Comparison of ENCODE assay signal across 17 mouse cellular contexts in genomic region chr14:12406588-12406987, GRCm38 (mm10). TPM values are rescaled to one million over a fixed set of nuclear protein-coding genes. Genes with fewer than 3 reads are reported as not detected.
DNase-seq lines count a peak whose midpoint lies in the region; ATAC-seq and TF ChIP-seq lines count a peak whose summit lies in the region.
"Had no signal": no experiment of that assay in that cellular context is flagged by ENCODE, and none has a peak within 500 bp of the region (broad histone marks: within the 10 kb centered on the region; RNA-seq: fewer than 3 reads in every experiment).

No protein-coding gene starts in this region.

- intact Hi-C loops in gastrocnemius, postnatal 36 days (cut with DNase I) = no loop called here

- peaks cover 6% of the 10 kb centered on the region; the same call in 1 of the 2 replicates for H3K36me3 ChIP-seq in forebrain, postnatal 0 days (ENCODE audit: insufficient read depth)
- no peaks in the 10 kb centered on the region for H3K36me3 ChIP-seq in forebrain, embryonic 12.5 days (replicated peaks)
- H3K36me3 ChIP-seq in lung, embryonic 14.5 days (ENCODE audit: insufficient read depth) = no peaks in the 10 kb centered on the region
- H3K36me3 ChIP-seq: embryonic facial prominence, embryonic 13.5 days; liver, embryonic 12.5 days had no signal

- H3K9me3 ChIP-seq in forebrain, postnatal 0 days (ENCODE audit: low read length) = no peaks in the 10 kb centered on the region
- H3K9me3 ChIP-seq in forebrain, embryonic 12.5 days = no peaks in the 10 kb centered on the region
- no peaks in the 10 kb centered on the region for H3K9me3 ChIP-seq in lung, embryonic 14.5 days (ENCODE audit: low read depth, low read length)
- H3K9me3 ChIP-seq: embryonic facial prominence, embryonic 13.5 days; liver, embryonic 12.5 days; neural tube, embryonic 15.5 days had no signal

- no peak overlapping the region for H3K4me3 ChIP-seq in forebrain, postnatal 0 days (ENCODE audit: low read depth, low read length)
- H3K4me3 ChIP-seq in forebrain, embryonic 12.5 days (replicated peaks) = no peak overlapping the region
- H3K4me3 ChIP-seq in lung, embryonic 14.5 days (ENCODE audit: low read depth, low read length) = no peak overlapping the region
- H3K4me3 ChIP-seq: embryonic facial prominence, embryonic 13.5 days; liver, embryonic 12.5 days; neural tube, embryonic 15.5 days had no signal

- H3K4me1 ChIP-seq in forebrain, postnatal 0 days (ENCODE audit: insufficient read depth) = peaks cover 5% of the 10 kb centered on the region; the same call in 1 of the 2 replicates
- no peaks in the 10 kb centered on the region; the same call in 1 of the 2 replicates for H3K4me1 ChIP-seq in forebrain, embryonic 12.5 days
- no peaks in the 10 kb centered on the region for H3K4me1 ChIP-seq in lung, embryonic 14.5 days (ENCODE audit: insufficient read depth)
- H3K4me1 ChIP-seq: liver, embryonic 12.5 days; neural tube, embryonic 15.5 days had no signal

- H3K27ac ChIP-seq in forebrain, postnatal 0 days (ENCODE audit: low read depth, low read length) = no peak overlapping the region
- no peak overlapping the region for H3K27ac ChIP-seq in forebrain, embryonic 12.5 days
- H3K27ac ChIP-seq in lung, embryonic 14.5 days (ENCODE audit: low read depth) = no peak overlapping the region
- H3K27ac ChIP-seq: embryonic facial prominence, embryonic 13.5 days; liver, embryonic 12.5 days; neural tube, embryonic 15.5 days had no signal

- H3K27me3 ChIP-seq in forebrain, postnatal 0 days (ENCODE audit: insufficient read depth, low read length) = no peaks in the 10 kb centered on the region
- peaks cover 43% of the 10 kb centered on the region for H3K27me3 ChIP-seq in forebrain, embryonic 12.5 days
- H3K27me3 ChIP-seq in lung, embryonic 14.5 days (ENCODE audit: insufficient read depth, low read length) = no peaks in the 10 kb centered on the region
- H3K27me3 ChIP-seq: liver, embryonic 12.5 days had no signal

- no peak overlapping the region for H3K9ac ChIP-seq in forebrain, postnatal 0 days
- no peak overlapping the region for H3K9ac ChIP-seq in forebrain, embryonic 12.5 days
- H3K9ac ChIP-seq in lung, embryonic 14.5 days = no peak overlapping the region
- H3K9ac ChIP-seq: embryonic facial prominence, embryonic 13.5 days; liver, embryonic 12.5 days; neural tube, embryonic 15.5 days had no signal

- no peak for TF ChIP-seq CTCF in forebrain, postnatal 0 days (IDR thresholded peaks at IDR 0.05; ENCODE audit: low read depth)
- TF ChIP-seq CTCF in lung, embryonic 14.5 days (IDR thresholded peaks at IDR 0.05; ENCODE audit: low read depth) = no peak

- 41% methylated on average over 10 of the region's 10 CpGs for WGBS in forebrain, postnatal 0 days
- 71% methylated on average over 10 of the region's 10 CpGs for WGBS in forebrain, embryonic 12.5 days
- 52% methylated on average over 10 of the region's 10 CpGs for WGBS in lung, embryonic 14.5 days

- no peak overlapping the region for H3K4me2 ChIP-seq in forebrain, postnatal 0 days (ENCODE audit: low read depth)
- no peak overlapping the region for H3K4me2 ChIP-seq in forebrain, embryonic 12.5 days
- no peak overlapping the region for H3K4me2 ChIP-seq in lung, embryonic 14.5 days
- H3K4me2 ChIP-seq: embryonic facial prominence, embryonic 13.5 days; liver, embryonic 12.5 days; neural tube, embryonic 15.5 days had no signal

- peak; percentile 47 for DNase-seq in forebrain, postnatal 0 days
- DNase-seq in lung, embryonic 14.5 days = peak; percentile 60
- DNase-seq in lung, adult 18-20 months = no peak
- peak; percentile 48 for DNase-seq in brain, adult 2 months (ENCODE audit: low read depth, low spot score)
- peak; percentile 69 to 79 for DNase-seq in cerebellum, postnatal 14 days
- DNase-seq in gastrocnemius, postnatal 36 days = no peak
- DNase-seq in testis, postnatal 10 days (ENCODE audit: low spot score) = no peak
- DNase-seq: heart, adult 18-20 months; lung, postnatal 36 days; thymus, postnatal 36 days had no signal

- ATAC-seq in forebrain, postnatal 0 days = peak; percentile 33; the same call in 1 of the 2 replicates
- no peak for ATAC-seq in forebrain, embryonic 12.5 days (ENCODE audit: low FRiP score)
- ATAC-seq in lung, embryonic 14.5 days (ENCODE audit: insufficient read depth) = no peak
- ATAC-seq: liver, embryonic 12.5 days had no signal

RNA-seq across cellular contexts. Expression of gene Fezf2, which starts 58.6 kb away (rescaled TPM):
- total RNA-seq in forebrain, postnatal 0 days (2014; rRNA removed) = 26.8 and 27.5 TPM in 2 replicates
- 40.7 and 42.2 TPM in 2 replicates for polyA plus RNA-seq in forebrain, postnatal 0 days (2015; fragmentation: Nextera tagmentation; extraction: Ambion mirVana)
- polyA plus RNA-seq in forebrain, embryonic 12.5 days (2016; fragmentation: Nextera tagmentation; extraction: Ambion mirVana) = 46.8 and 52.6 TPM in 2 replicates
- not detected in 2 replicates for polyA plus RNA-seq in lung, embryonic 14.5 days (2014; fragmentation: Nextera tagmentation; extraction: Ambion mirVana)
- not detected for total RNA-seq in gastrocnemius, postnatal 36 days (2021)
- total RNA-seq: heart, adult 18-20 months; MEL; monocyte, adult 5-6 weeks had no signal
- polyA plus RNA-seq: heart, postnatal 0 days; liver, embryonic 12.5 days; neural tube, embryonic 15.5 days had no signal

Comparison
In these comparisons a context has a peak if more than half of its experiments do, and no peak if none do; other contexts are left out.
1. DNase-seq: peak in forebrain, postnatal 0 days (single experiment), lung, embryonic 14.5 days (single experiment), brain, adult 2 months (single experiment) and cerebellum, postnatal 14 days (2 of 2); none in lung, adult 18-20 months (0 of 2), gastrocnemius, postnatal 36 days (0 of 2) and testis, postnatal 10 days (single experiment).
2. RNA of gene Fezf2, which starts 58.6 kb away (polyA plus RNA-seq): 46.8 to 52.6 TPM in forebrain, embryonic 12.5 days and 40.7 to 42.2 TPM in forebrain, postnatal 0 days; not detected in lung, embryonic 14.5 days; every median in the first group is over 10 times any median in the second.